Mouse (Mus musculus): ENCODE data around the gene Ugt1a5. TPM values are rescaled to one million over a fixed set of nuclear protein-coding genes. Genes with fewer than 3 reads are reported as not detected.

Ugt1a5 gene
- polyA plus RNA-seq, 1 experiment: not detected

- H3K27me3 ChIP-seq (ENCODE audit: control insufficient read depth, insufficient read depth, low read length): no peaks in the 10 kb centered on the region
- no peak overlapping the region for H3K4me3 ChIP-seq (ENCODE audit: extremely low read depth, insufficient read depth, insufficient read length)
- H3K4me1 ChIP-seq (ENCODE audit: control insufficient read depth, insufficient read depth, insufficient read length): no peaks in the 10 kb centered on the region
- WGBS: 82% methylated on average over 2 of the region's 2 CpGs
- no peak for DNase-seq (ENCODE audit: low read depth in 1 of 2, low spot score in 2 of 2)
- no peak for TF ChIP-seq POLR2A (IDR thresholded peaks at IDR 0.05; ENCODE audit: low read depth, low read length)
- TF ChIP-seq CTCF (IDR thresholded peaks at IDR 0.05; ENCODE audit: extremely low read depth, insufficient read depth, insufficient read length, insufficient replicate concordance): no peak
- H3K27ac ChIP-seq (ENCODE audit: insufficient read depth, low read length): no peak overlapping the region
- no peaks in the 10 kb centered on the region for H3K36me3 ChIP-seq (ENCODE audit: control insufficient read depth, insufficient read depth, low read length)
Observed at GRCm38 (mm10) chr1:88199996-88200395, 34.2 kb downstream of the Ugt1a5 start.

- H3K27ac ChIP-seq (ENCODE audit: insufficient read depth, low read length): no peak within 1 kb of the TSS
- DNase-seq (ENCODE audit: low read depth in 1 of 2, low spot score in 2 of 2): no peak
- H3K36me3 ChIP-seq (ENCODE audit: control insufficient read depth, insufficient read depth, low read length): no peaks in the 10 kb centered on the region
- 90% methylated on average over 7 of the region's 7 CpGs for WGBS
- no peaks in the 10 kb centered on the region for H3K27me3 ChIP-seq (ENCODE audit: control insufficient read depth, insufficient read depth, low read length)
- peaks cover 3% of the 10 kb centered on the region; the same call in 1 of the 2 replicates for H3K4me1 ChIP-seq (ENCODE audit: control insufficient read depth, insufficient read depth, insufficient read length)
- H3K4me3 ChIP-seq (ENCODE audit: extremely low read depth, insufficient read depth, insufficient read length): no peak within 1 kb of the TSS
- TF ChIP-seq CTCF (IDR thresholded peaks at IDR 0.05; ENCODE audit: extremely low read depth, insufficient read depth, insufficient read length, insufficient replicate concordance): no peak
- TF ChIP-seq POLR2A (IDR thresholded peaks at IDR 0.05; ENCODE audit: low read depth, low read length): no peak
Observed at GRCm38 (mm10) chr1:88200456-88200855, 34.6 kb downstream of the Ugt1a5 start, which contains the start of gene Ugt1a2. Gene Ugt1a2, plus strand, starts transcription at chr1:88200601.

GRCm38 (mm10) chr1:88205294-88205922 lies 39.6 kb downstream of the Ugt1a5 start, which contains the start of gene Dnajb3:
Gene Dnajb3, minus strand, starts transcription at chr1:88205782.
- H3K27ac ChIP-seq (ENCODE audit: insufficient read depth, low read length): no peak within 1 kb of the TSS

GRCm38 (mm10) chr1:88206843-88207479 lies 41.1 kb downstream of the Ugt1a5 start:
- no peak overlapping the region for H3K4me3 ChIP-seq (ENCODE audit: extremely low read depth, insufficient read depth, insufficient read length)
- peaks cover 3% of the 10 kb centered on the region; the same call in 1 of the 2 replicates for H3K4me1 ChIP-seq (ENCODE audit: control insufficient read depth, insufficient read depth, insufficient read length)
- DNase-seq (ENCODE audit: low read depth in 1 of 2, low spot score in 2 of 2): no peak
- H3K27me3 ChIP-seq (ENCODE audit: control insufficient read depth, insufficient read depth, low read length): no peaks in the 10 kb centered on the region
- no peak overlapping the region for H3K27ac ChIP-seq (ENCODE audit: insufficient read depth, low read length)
- TF ChIP-seq CTCF (IDR thresholded peaks at IDR 0.05; ENCODE audit: extremely low read depth, insufficient read depth, insufficient read length, insufficient replicate concordance) (no peak), POLR2A (IDR thresholded peaks at IDR 0.05; ENCODE audit: low read depth, low read length) (no peak)
- no peaks in the 10 kb centered on the region for H3K36me3 ChIP-seq (ENCODE audit: control insufficient read depth, insufficient read depth, low read length)
- 81% methylated on average over 2 of the region's 2 CpGs for WGBS

More at GRCm38 (mm10) chr1:88205294-88205922, 39.6 kb downstream of the Ugt1a5 start, which contains the start of gene Dnajb3:
- TF ChIP-seq POLR2A (IDR thresholded peaks at IDR 0.05; ENCODE audit: low read depth, low read length): no peak
- TF ChIP-seq CTCF (IDR thresholded peaks at IDR 0.05; ENCODE audit: extremely low read depth, insufficient read depth, insufficient read length, insufficient replicate concordance): no peak
- WGBS: 22% methylated on average over 62 of the region's 62 CpGs
- Histone ChIP-seq H3K4me1 (ENCODE audit: control insufficient read depth, insufficient read depth, insufficient read length) (peaks cover 3% of the 10 kb centered on the region; the same call in 1 of the 2 replicates), H3K4me3 (ENCODE audit: extremely low read depth, insufficient read depth, insufficient read length) (peak within 1 kb of the TSS; percentile 63), H3K36me3 (ENCODE audit: control insufficient read depth, insufficient read depth, low read length) (no peaks in the 10 kb centered on the region), H3K27me3 (ENCODE audit: control insufficient read depth, insufficient read depth, low read length) (no peaks in the 10 kb centered on the region)
- peak; percentile 3 to 65 for DNase-seq (ENCODE audit: low read depth in 1 of 2, low spot score in 2 of 2)

- Histone ChIP-seq H3K27me3 (ENCODE audit: control insufficient read depth, insufficient read depth, low read length) (no peaks in the 10 kb centered on the region), H3K4me3 (ENCODE audit: extremely low read depth, insufficient read depth, insufficient read length) (no peak within 1 kb of the TSS), H3K36me3 (ENCODE audit: control insufficient read depth, insufficient read depth, low read length) (no peaks in the 10 kb centered on the region), H3K4me1 (ENCODE audit: control insufficient read depth, insufficient read depth, insufficient read length) (no peaks in the 10 kb centered on the region), H3K27ac (ENCODE audit: insufficient read depth, low read length) (no peak within 1 kb of the TSS)
- 72% methylated on average over 8 of the region's 8 CpGs for WGBS
- TF ChIP-seq CTCF (IDR thresholded peaks at IDR 0.05; ENCODE audit: extremely low read depth, insufficient read depth, insufficient read length, insufficient replicate concordance): no peak
- TF ChIP-seq POLR2A (IDR thresholded peaks at IDR 0.05; ENCODE audit: low read depth, low read length): no peak
- peak in 1 of 2 experiments; percentile 12 for DNase-seq (ENCODE audit: low read depth in 1 of 2, low spot score in 2 of 2)
Observed at GRCm38 (mm10) chr1:88211812-88212211, 46.0 kb downstream of the Ugt1a5 start, which contains the start of gene Ugt1a1. Gene Ugt1a1, plus strand, starts transcription at chr1:88211959.

- DNase-seq (ENCODE audit: low read depth in 1 of 2, low spot score in 2 of 2): peak in 1 of 2 experiments; percentile 4
- no peaks in the 10 kb centered on the region for H3K36me3 ChIP-seq (ENCODE audit: control insufficient read depth, insufficient read depth, low read length)
- H3K27me3 ChIP-seq (ENCODE audit: control insufficient read depth, insufficient read depth, low read length): no peaks in the 10 kb centered on the region
- TF ChIP-seq CTCF (IDR thresholded peaks at IDR 0.05; ENCODE audit: extremely low read depth, insufficient read depth, insufficient read length, insufficient replicate concordance) (no peak), POLR2A (IDR thresholded peaks at IDR 0.05; ENCODE audit: low read depth, low read length) (no peak)
- no peaks in the 10 kb centered on the region for H3K4me1 ChIP-seq (ENCODE audit: control insufficient read depth, insufficient read depth, insufficient read length)
- 63% methylated on average over 8 of the region's 8 CpGs for WGBS
- no peak overlapping the region for H3K27ac ChIP-seq (ENCODE audit: insufficient read depth, low read length)
- H3K4me3 ChIP-seq (ENCODE audit: extremely low read depth, insufficient read depth, insufficient read length): no peak overlapping the region
Observed at GRCm38 (mm10) chr1:88212341-88213045, 46.7 kb downstream of the Ugt1a5 start.
